Mouse (Mus musculus) forebrain, embryonic 16.5 days (tissue): ENCODE results near the gene Clasp2. TPM values are rescaled to one million over a fixed set of nuclear protein-coding genes. Genes with fewer than 3 reads are reported as not detected.

Experiments used
- ATAC-seq: fragments of 200-750 bp; cut with Nextera tagmentation; 2 replicates; pipeline ENCODE4 v1.8.0; 2017; ENCODE audit warnings: mild to moderate bottlenecking, moderate library complexity
- H3K27ac ChIP-seq: fragments of 300-500 bp; sonication (generic); 2 replicates; pipeline ENCODE4 v1.5.1; 2014; ENCODE audit warnings: low read length, control low read depth
- H3K27me3 ChIP-seq: fragments of 300-500 bp; sonication (generic); replicated peaks from 2 replicates; pipeline ENCODE4 v1.6.1; 2014; ENCODE audit warnings: low read length; ENCODE audit not compliant: control insufficient read depth, insufficient read depth
- H3K36me3 ChIP-seq: fragments of 300-500 bp; sonication (generic); 2 replicates; pipeline ENCODE4 v1.6.1; 2014; ENCODE audit not compliant: control insufficient read depth, insufficient read depth
- H3K4me1 ChIP-seq: fragments of 300-500 bp; sonication (generic); replicated peaks from 2 replicates; pipeline ENCODE4 v1.6.1; 2014; ENCODE audit warnings: low read length; ENCODE audit not compliant: control insufficient read depth, insufficient read depth
- H3K4me2 ChIP-seq: fragments of 300-500 bp; sonication (generic); 2 replicates; pipeline ENCODE4 v1.6.1; 2014; ENCODE audit warnings: mild to moderate bottlenecking, low read length, control low read depth
- H3K4me3 ChIP-seq: fragments of 300-500 bp; sonication (generic); replicated peaks from 2 replicates; pipeline ENCODE4 v1.5.1; 2014; ENCODE audit warnings: mild to moderate bottlenecking, low read length, control low read depth
- H3K9ac ChIP-seq: fragments of 300-500 bp; sonication (generic); replicated peaks from 2 replicates; pipeline ENCODE4 v1.6.1; 2014; ENCODE audit warnings: low read depth, low read length, control low read depth
- H3K9me3 ChIP-seq: fragments of 300-500 bp; sonication (generic); 2 replicates; pipeline ENCODE4 v1.6.1; 2016; ENCODE audit warnings: low read length; ENCODE audit not compliant: control insufficient read depth
- WGBS: fragments of 180-500 bp; shearing (Covaris S2); extraction: QIAGEN DNeasy Blood & Tissue Kit; methylation state at CpG from one replicate; pipeline ENCODE4 v1.1.7; 2014; 5-methylcytosine and 5-hydroxymethylcytosine counted together
- polyA plus RNA-seq: library from polyadenylated mRNA; unstranded; fragments of >200 nt; fragmentation: Nextera tagmentation; extraction: Ambion mirVana; gene quantifications from 2 replicates; pipeline ENCODE4 v1.2.1, GENCODE M21; 2015

Clasp2 gene
- polyA plus RNA-seq, 1 experiment from 2014 or later = 143 TPM

DNA sequence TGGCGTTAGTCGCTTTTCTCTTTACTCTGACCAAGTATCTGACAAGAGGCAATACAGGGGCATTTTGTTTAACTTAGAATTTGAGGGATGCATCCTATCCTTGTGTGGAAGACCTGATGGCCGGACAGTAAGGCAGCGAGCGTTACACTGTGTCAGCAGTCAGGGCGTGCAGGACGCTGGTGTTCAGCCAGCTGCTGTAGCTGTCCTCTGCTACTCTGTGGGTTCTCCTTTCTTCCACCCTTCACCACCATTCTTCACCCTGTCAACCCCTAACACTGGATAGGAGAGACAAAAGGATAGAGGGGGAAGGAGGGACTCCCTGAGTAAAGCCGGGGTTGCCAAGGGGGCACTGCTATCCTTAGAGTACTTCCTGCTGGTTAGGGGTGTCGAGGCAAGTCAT is 87.4 kb downstream of the Clasp2 start:
- WGBS = 71% methylated on average over 9 of the region's 9 CpGs
- H3K4me3 ChIP-seq = no peak overlapping the region
- no peaks in the 10 kb centered on the region for H3K27me3 ChIP-seq
- no peak overlapping the region for H3K9ac ChIP-seq
- no peaks in the 10 kb centered on the region for H3K36me3 ChIP-seq
- H3K4me2 ChIP-seq = no peak overlapping the region
- ATAC-seq = no peak
- H3K27ac ChIP-seq = no peak overlapping the region
- no peaks in the 10 kb centered on the region for H3K4me1 ChIP-seq
- no peaks in the 10 kb centered on the region for H3K9me3 ChIP-seq

DNA sequence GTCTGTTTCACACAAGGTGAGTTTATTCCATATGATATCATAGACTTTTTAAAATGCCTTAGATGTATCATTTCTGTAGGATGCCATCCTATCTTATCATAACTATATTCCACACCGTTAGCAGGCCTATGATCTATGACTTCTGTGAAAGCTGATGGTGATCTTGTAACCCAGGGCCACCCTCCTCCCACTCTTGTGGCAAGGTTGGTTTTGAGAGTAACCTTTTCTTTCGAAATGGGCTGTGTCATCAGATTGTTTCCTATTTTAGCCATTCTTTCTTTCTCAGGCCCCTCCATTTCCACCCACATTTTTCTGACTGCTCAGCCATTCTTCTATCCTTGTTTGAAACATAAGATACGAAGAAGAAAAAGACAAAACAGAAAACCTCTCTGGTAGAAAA is 88.9 kb downstream of the Clasp2 start:
- H3K36me3 ChIP-seq = no peaks in the 10 kb centered on the region
- WGBS = 93% methylated on average over 3 of the region's 3 CpGs
- no peaks in the 10 kb centered on the region for H3K4me1 ChIP-seq
- no peak overlapping the region for H3K9ac ChIP-seq
- H3K4me2 ChIP-seq = no peak overlapping the region
- no peaks in the 10 kb centered on the region for H3K27me3 ChIP-seq
- no peaks in the 10 kb centered on the region for H3K9me3 ChIP-seq
- ATAC-seq = no peak
- no peak overlapping the region for H3K4me3 ChIP-seq
- H3K27ac ChIP-seq = no peak overlapping the region

DNA sequence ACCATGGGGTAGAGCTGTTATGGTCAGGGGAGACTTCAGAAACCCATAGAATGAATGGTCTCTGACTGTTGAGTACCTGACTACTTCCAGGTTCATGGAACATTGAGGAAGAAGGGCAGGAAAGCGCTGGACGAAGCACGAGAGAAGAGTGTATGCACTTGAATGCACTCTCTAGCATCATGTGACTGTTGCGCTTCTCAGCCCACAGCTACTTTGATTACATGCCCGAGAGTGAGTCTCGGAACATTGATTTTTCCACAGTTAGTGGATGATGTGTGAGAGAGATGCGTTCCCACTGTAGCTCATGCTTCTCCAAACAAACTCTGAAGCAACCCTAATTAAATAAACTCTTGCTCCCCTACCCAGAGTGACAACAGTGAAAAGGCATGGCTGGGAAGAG is 92.2 kb downstream of the Clasp2 start:
- Histone ChIP-seq H3K9me3 (no peaks in the 10 kb centered on the region), H3K4me2 (no peak overlapping the region), H3K4me1 (no peaks in the 10 kb centered on the region), H3K4me3 (no peak overlapping the region), H3K36me3 (peaks cover 5% of the 10 kb centered on the region; the same call in 1 of the 2 replicates), H3K27me3 (no peaks in the 10 kb centered on the region), H3K27ac (no peak overlapping the region), H3K9ac (no peak overlapping the region)
- no peak for ATAC-seq
- WGBS = 91% methylated on average over 7 of the region's 7 CpGs

DNA sequence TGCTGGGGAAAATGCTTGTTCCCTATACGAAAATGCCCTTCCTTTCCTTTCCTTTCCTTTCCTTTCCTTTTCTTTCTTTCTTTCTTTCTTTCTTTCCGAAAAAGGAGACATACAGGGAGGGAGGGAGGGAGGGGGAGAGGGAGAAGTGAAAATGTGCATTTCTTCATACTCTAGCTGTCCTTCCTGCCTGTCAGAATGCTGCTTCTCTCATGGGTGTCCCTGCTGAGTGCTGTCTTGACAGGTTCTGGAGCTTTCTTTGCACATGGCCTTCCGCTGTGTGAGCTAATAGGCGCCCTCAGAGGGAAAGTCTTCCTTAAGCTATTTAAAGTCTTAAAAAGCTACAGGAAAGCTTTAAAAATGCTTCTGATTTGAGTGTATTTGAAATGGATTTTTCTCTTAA is 95.7 kb downstream of the Clasp2 start:
- ATAC-seq = no peak
- Histone ChIP-seq H3K4me1 (no peaks in the 10 kb centered on the region), H3K4me3 (no peak overlapping the region), H3K27me3 (no peaks in the 10 kb centered on the region), H3K27ac (no peak overlapping the region), H3K4me2 (no peak overlapping the region), H3K36me3 (peaks cover 7% of the 10 kb centered on the region; the same call in 1 of the 2 replicates), H3K9ac (no peak overlapping the region), H3K9me3 (no peaks in the 10 kb centered on the region)
- 86% methylated on average over 4 of the region's 4 CpGs for WGBS

DNA sequence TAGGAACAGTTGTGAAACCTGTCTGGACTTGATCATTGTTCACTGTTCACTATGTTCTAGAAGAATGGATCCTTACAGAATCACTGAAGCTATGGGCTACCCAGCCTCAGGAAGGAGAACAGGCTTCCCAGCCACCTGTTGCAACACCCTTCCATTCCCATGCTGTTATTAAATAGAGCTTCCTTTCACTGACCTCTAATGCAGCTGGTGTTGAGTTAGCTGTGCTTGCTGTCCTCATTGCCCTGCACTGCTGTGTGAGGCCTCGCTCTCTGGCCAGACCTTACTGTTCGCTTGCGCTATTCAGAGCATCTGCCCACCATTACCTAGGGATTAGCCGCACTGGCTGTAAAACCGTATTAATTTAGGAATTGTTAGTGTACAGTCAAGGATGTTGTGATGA is 96.2 kb downstream of the Clasp2 start:
- no peak overlapping the region for H3K4me3 ChIP-seq
- ATAC-seq = no peak
- H3K4me2 ChIP-seq = no peak overlapping the region
- H3K4me1 ChIP-seq = no peaks in the 10 kb centered on the region
- H3K9ac ChIP-seq = no peak overlapping the region
- H3K9me3 ChIP-seq = no peaks in the 10 kb centered on the region
- WGBS = 93% methylated on average over 5 of the region's 5 CpGs
- peaks cover 7% of the 10 kb centered on the region; the same call in 1 of the 2 replicates for H3K36me3 ChIP-seq
- H3K27me3 ChIP-seq = no peaks in the 10 kb centered on the region
- H3K27ac ChIP-seq = no peak overlapping the region

DNA sequence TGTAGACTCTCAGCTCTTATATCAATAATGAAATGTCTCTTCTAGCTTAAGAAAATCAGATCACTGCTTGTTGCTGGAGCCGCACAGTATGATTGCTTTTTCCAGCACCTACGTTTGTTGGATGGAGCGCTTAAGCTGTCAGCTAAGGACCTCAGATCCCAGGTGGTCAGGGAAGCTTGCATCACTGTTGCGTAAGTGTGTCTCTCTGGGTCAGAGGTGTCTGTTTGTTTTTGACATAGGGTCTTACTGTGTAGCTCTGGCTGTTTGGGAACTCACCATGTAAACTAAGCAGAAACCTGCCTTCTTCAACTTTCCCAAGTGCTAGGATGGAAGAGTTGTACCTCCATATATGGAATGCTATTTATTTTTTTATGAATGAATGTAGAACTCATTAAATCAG is 102.8 kb downstream of the Clasp2 start:
- whole genome bisulfite sequencing = 91% methylated on average over 4 of the region's 4 CpGs
- Histone ChIP-seq H3K36me3 (peaks cover 17% of the 10 kb centered on the region), H3K4me3 (no peak overlapping the region), H3K27ac (no peak overlapping the region), H3K9ac (no peak overlapping the region), H3K27me3 (no peaks in the 10 kb centered on the region), H3K9me3 (no peaks in the 10 kb centered on the region), H3K4me2 (no peak overlapping the region), H3K4me1 (no peaks in the 10 kb centered on the region)
- ATAC-seq = no peak

DNA sequence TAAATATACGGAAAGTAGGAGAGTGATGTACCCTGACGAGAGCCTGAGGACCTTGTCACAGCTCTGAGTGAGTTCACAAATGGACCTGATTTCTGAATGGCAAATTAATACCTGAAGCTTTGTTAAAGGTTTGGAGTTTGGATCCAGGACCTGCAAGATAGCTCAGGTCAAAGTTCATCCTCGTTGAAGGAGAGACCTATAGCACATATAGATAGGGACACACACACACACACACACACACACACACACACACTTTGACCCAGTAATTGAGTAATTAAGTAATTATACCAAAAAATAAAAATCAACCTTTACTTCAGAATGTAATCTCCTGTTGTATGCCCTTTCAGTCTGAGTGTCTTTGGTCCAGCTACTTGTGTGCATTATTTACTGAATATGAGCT is 114.2 kb downstream of the Clasp2 start:
- Histone ChIP-seq H3K27me3 (no peaks in the 10 kb centered on the region), H3K4me3 (no peak overlapping the region), H3K27ac (no peak overlapping the region), H3K9ac (no peak overlapping the region), H3K9me3 (no peaks in the 10 kb centered on the region), H3K4me1 (no peaks in the 10 kb centered on the region), H3K36me3 (peaks cover 25% of the 10 kb centered on the region), H3K4me2 (no peak overlapping the region)
- no peak for ATAC-seq
- 92% methylated on average over 3 of the region's 3 CpGs for WGBS

DNA sequence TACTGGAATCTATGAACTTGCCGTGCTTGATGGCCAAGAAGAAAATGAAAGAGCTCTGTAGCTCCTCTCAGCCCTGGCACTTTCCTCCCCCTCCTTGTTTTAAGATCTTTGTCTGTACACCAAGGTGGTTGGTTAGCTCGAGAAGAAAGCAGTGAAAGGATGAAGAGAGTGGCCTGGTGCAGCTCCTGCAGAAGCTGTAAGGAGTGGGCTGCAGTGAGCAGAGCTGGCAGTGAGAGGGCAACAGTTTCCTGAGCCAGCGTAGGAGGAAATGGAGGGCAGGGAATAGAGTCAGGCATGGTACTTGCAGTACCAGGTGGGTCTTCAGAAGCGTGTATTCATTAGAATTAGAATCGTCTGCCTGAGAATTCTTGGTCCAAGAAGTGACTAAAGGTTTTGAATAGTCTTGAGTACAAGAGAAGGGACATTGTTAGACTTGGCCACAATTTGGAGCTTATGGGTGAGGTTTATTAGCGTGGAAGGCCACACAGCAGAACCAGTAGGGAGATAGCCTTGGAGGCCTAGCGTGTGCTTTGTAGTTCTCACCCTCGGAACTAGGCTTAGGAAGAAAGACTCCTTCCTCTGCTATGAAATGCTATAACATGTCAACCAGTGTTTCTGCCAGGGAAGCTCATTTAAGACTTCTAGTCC is 116.1 kb downstream of the Clasp2 start:
- 85% methylated on average over 8 of the region's 8 CpGs for WGBS
- no peak for ATAC-seq
- Histone ChIP-seq H3K36me3 (peaks cover 26% of the 10 kb centered on the region), H3K27me3 (no peaks in the 10 kb centered on the region), H3K27ac (no peak overlapping the region), H3K4me2 (no peak overlapping the region), H3K4me1 (no peaks in the 10 kb centered on the region), H3K4me3 (no peak overlapping the region), H3K9ac (no peak overlapping the region), H3K9me3 (no peaks in the 10 kb centered on the region)

DNA sequence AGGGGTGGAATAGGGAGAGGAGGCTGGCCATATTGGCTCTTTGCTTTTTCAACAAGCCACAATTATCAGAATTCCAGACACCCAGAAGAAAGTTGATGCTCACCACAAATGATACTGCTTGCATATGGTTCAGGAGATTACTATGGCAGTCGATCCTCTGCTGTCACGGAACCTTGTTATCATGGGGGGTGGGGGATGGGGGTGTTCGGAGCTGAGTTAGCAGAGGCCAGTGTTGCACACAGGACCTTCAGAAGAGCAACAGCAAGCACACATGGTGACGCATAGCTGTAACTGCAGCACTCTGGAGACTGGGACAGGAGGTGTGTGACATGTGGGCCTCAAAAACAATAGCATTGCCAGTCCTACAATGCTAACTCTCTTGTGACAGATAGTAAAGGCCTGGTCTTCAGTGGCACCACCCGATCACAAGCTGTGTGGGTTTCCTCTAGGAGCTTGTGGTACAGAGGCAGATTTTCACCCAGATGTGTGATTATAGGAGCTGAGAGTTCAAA is 116.7 kb downstream of the Clasp2 start:
- no peaks in the 10 kb centered on the region for H3K9me3 ChIP-seq
- peaks cover 21% of the 10 kb centered on the region for H3K36me3 ChIP-seq
- no peaks in the 10 kb centered on the region for H3K4me1 ChIP-seq
- no peak overlapping the region for H3K4me3 ChIP-seq
- H3K27me3 ChIP-seq = no peaks in the 10 kb centered on the region
- H3K27ac ChIP-seq = no peak overlapping the region
- 93% methylated on average over 5 of the region's 5 CpGs for WGBS
- no peak overlapping the region for H3K4me2 ChIP-seq
- H3K9ac ChIP-seq = no peak overlapping the region
- ATAC-seq = no peak

DNA sequence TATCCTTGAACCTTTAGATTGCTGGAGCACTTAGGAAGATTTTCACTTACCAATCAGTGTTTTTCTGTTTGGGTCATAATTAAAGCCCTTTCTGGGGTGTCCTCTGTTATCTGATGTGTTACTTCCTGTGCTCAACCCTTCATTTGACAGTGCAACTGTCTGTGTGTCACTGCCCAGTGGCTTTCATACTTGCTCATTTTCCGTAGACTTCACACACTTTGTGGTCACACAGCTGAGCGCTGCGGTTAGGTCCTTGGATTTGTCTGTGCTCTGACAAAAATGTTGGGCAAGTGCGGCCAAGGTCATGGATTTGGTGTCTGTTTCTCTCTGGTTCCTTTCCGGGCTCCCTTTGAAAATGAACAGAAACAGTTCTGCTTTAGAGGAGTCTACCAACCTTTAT is 118.1 kb downstream of the Clasp2 start:
- ATAC-seq = no peak
- H3K9me3 ChIP-seq = no peaks in the 10 kb centered on the region
- H3K9ac ChIP-seq = no peak overlapping the region
- H3K4me1 ChIP-seq = no peaks in the 10 kb centered on the region
- WGBS = 95% methylated on average over 5 of the region's 5 CpGs
- peaks cover 17% of the 10 kb centered on the region for H3K36me3 ChIP-seq
- no peak overlapping the region for H3K27ac ChIP-seq
- no peaks in the 10 kb centered on the region for H3K27me3 ChIP-seq
- H3K4me2 ChIP-seq = no peak overlapping the region
- H3K4me3 ChIP-seq = no peak overlapping the region
